Mouse (Mus musculus) thymus, postnatal 36 days (tissue): ENCODE data around the gene Bcl2l2.

Experiments used
- DNase-seq, 2 experiments: peaks; one replicate each; pipeline ENCODE4 v3.0.0; 2022; ENCODE audit warnings: mixed read lengths in 2 of 2

Bcl2l2 gene

DNA sequence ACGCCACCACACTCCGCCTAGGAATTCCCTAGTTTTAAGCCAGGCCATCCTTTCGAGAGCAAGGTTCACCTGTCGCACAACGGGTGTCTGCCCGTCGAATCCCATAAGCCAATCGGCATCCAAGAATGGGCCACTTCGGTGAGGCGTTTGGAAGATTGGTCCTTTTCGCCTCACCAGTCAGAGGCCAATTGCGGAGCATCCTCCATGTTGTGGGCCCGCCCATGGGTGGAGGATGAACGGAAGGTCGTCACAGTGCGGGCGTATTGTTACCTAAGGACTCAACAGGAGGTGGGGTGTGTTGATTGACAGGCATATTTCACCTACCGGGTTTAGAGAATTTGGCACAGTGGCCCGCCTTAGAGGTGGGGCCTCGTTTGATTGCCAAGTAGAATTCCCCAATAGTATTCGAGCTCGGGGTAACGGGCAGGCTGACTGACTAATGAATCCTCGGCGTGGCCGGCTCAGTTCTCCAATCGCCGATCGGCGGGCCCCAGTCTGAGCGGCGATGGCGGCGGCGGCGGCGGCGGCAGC, 10.5 kb downstream of the Bcl2l2 start:
- DNase-seq: peak; percentile 95 to 97

DNA sequence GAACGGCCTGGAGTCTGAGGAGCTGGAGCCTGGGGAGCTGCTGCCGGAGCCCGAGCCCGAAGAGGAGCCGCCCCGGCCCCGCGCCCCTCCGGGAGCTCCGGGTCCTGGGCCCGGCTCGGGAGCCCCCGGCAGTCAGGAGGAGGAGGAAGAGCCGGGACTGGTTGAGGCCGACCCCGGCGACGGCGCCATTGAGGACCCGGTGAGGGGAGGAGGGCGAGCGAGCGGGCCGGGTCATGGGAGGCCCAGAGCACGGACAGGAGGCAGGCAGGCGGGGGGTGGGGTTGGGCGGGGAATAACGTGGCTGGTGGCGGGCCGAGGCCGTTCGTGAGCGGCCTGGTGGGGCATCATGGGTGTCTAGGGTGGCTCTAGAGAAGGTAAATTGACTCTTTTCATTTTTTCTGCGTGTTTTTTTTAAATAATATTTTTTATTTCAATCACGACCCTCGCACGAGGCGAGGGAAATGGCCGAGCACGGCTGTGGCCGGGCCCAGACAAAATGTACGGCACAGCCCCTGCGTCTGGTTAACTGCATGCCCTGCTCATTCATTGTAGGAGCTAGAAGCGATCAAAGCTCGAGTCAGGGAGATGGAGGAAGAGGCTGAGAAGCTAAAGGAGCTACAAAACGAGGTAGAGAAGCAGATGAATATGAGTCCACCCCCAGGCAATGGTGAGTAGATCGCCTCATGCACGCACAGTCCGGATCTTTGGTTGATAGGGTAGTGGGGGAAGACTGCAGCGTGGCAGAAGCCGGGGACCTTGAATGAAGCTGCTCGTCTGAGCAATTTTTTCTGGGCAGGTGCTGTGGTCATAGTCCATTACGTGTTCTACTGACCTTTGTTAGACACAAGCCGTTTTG, 11.3 kb downstream of the Bcl2l2 start:
- peak in 1 of 2 experiments; percentile 20 for DNase-seq

DNA sequence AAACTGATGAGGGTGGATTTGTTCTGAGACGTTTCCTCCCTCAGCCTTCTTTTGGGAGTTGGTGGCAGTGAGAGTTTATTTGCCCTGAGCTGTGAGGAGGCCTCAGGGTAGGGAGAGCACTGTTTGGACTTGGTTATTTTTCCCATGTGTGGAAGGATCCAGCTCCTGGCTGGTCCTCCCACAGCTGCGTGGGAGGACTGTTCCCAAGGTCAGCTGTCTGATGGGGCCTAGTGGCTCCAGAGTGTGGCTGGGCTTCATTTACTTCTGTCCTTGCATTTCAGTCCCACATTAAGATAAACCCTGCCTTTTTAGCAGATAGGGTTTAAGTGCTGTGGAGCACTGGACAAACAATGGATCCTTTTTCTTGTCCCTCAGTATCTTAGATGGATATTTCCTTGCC, 14.3 kb downstream of the Bcl2l2 start:
- DNase-seq: no peak

DNA sequence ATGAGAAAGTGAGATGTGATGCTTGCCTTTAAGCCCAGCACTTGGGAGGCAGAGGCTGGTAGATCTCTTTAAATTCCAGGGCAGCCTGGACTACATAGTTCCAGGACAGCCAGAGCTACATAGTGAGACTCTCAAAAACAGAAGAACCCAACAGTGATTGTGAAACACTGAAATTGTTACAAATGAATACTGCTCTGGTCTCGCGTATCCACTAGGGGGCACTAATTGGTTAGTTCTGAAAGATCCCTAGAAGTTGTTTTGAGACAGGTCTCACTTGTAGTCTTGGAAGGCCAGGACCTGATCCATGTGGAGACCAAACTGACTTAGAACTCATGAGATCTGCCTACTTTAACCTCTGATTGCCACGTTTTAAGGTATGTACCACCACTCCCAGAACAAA, 17.2 kb downstream of the Bcl2l2 start:
- DNase-seq: peak; percentile 30 to 44

DNA sequence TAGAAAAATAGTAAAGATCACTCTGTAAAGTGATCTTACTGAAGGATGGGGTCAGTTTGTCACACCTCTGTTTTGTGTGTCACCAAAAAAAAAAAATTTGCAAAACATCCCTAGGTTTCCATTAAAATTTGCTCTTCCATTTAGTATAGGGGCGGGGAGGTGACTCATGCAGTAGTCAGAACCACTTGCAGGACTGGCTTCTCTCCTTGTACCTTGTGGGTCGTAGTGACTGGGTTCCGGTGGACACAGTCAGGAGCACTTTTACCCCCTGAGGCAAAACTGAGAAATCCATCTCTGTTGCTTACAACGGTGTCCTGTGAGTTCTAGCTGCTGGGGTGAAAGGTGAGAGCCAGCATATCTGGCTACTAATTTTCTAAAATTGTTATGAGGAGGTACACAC, 20.5 kb downstream of the Bcl2l2 start:
- no peak for DNase-seq

DNA sequence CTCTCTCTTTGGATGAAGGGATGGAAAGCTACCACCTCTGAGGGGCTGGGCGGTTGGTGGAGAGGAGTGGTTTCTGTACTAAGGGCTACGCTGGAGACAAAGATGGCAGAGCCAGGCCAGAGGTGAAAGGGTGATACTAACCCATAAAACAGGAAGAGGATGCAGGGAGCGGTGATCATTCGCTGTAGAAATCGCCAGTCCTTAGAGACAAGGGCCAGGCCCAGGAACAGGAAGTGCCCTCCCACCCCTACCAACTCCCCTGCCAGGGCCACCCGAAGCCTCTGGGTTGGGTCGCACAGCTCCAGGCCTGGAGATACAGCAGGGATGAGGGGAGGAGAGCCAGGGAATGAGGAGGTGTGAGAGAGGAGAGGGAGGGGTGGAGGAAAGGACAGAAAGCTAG, 25.5 kb downstream of the Bcl2l2 start:
- DNase-seq: no peak

DNA sequence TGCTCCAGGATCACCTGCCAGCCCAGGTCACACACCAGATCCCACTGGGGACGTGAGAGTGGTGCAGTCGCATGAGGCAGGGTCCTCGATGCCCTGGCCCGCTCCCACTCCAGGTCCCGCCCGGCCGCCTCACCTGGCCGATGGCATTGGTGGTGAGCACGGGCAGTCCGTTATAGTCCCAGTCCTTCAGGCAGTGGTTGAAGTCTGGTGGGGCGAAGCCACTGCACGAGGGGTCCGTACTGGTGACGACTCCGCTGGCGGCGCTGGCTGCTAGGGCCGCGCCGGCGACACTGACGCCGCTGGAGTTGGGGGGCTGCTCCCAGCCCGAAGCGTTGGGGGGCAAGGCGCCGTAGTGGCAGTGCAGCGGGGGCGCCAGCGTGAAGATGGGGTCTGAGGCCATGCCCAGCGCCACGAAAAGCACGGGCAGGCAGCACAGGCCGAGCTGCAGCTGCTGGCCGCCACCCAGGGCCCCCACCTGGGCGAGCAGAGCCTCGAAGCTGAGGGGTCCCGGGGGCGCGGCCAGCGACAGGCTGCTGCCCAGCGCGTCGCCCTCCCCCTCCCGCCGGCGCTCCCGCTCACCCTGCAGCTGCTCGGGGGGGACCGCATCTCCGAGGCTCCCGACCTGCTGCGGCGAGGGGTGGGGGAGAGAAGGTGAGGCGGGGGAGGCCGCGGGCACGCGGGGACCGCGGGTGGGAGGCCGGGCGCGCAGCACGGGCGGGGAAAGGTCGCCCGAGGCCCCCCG, 29.1 kb downstream of the Bcl2l2 start:
- no peak for DNase-seq

DNA sequence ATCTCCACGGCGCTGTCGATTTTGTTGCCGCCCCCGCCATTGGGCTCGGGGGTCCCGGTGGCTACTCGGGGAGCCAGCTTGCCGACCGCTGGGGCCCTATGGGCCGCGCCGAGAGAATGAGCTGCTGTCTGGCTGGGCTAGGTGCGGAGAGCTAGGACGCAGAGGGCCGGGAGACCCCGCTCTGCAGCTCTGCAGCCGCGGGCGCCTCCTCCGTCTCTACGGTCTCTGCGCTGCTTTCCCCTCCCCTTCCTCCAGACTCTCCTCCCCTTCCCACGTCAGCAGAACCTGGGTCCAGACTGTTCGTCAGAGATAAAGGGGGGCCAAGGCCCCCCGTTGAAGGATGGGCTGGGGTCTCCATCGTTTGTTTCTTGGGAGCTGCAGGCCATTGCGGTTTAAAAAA, 29.7 kb downstream of the Bcl2l2 start, which contains the start of gene Slc22a17:
Slc22a17 (minus strand) TSS at position 247 of the 400 bp plus-strand sequence.
- DNase-seq: peak; percentile 51 to 58

DNA sequence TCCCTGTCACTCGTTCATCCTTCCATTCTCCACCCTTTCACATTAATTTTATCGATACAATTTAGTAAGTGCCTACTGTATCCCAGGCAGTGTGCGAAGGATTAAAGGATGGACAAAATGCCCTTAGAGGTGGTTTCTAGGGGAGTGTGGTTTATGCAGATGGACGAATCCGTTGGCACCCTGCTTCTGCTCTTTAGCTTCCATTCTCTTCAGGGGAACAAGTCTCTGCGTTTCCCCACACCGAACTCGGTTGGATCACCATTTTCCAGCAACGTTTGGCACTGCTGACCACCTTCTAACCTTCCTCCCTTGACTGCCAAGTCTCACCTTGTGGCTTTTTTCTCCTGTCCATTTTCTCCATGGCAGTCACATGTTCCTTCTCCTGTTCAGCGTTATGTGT, 30.2 kb downstream of the Bcl2l2 start:
- no peak for DNase-seq

DNA sequence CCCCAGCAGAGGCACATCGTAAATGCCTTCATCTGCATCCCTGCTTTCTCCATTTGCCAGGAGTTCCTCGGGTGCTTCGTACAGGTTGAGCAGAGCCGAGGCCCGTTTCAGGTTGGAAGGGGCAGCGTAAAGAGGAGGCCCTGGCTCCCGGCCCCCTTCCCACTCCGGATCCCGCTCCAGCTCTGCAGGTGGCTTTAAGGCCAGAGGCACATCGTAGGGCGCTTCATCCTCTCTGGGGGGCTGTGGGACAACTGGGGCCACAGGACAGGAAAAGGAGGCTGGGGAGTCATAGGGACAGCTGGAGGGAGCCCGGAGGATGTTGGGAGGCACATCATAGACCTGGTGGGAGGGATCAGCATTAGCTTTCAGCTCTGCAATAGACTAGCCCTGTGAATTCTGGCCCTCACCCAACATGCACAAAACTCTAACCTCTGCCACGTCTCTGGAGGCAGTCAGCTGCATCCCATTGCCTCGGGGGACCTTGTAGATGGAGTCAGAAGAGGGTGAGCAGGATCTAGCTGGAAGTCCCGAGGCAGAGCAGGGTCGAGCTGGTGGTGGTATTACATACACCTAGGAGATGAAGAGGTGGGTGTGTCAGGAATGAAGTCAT, 37.0 kb downstream of the Bcl2l2 start:
- DNase-seq: no peak

DNA sequence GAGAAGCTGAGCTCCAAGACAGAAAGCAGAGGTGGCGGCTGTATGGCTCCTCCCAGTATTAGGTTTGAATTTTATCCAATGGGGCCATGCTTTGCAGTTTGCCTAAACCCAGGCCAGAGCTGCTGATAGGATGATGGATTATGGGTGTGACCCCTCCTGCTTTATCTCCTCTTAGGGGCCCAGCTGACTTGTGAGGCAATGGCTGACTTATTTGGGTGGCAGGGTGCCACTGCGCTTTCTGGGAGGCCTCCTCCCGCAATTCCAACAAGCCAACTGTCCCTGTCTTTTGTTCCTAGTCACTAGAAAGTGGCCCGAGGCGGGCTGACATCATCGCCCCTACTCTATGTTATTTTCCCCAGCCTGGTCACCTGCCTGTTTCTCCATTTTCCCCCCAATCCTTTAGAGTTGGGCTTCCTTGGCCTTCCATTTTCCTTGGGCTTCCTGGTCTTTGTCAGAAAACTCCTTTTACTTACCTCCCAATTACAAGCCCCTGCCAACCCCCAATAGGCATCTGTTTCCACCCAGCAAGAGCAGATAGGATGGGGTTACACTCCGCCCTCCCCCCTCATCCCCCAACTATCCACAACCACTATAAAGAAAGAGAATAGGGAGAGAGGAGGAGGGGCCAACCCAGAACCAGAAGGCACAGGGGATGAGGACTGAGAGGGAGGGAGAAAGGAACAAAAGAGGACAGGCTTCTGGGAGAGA, 41.6 kb downstream of the Bcl2l2 start:
- no peak for DNase-seq

DNA sequence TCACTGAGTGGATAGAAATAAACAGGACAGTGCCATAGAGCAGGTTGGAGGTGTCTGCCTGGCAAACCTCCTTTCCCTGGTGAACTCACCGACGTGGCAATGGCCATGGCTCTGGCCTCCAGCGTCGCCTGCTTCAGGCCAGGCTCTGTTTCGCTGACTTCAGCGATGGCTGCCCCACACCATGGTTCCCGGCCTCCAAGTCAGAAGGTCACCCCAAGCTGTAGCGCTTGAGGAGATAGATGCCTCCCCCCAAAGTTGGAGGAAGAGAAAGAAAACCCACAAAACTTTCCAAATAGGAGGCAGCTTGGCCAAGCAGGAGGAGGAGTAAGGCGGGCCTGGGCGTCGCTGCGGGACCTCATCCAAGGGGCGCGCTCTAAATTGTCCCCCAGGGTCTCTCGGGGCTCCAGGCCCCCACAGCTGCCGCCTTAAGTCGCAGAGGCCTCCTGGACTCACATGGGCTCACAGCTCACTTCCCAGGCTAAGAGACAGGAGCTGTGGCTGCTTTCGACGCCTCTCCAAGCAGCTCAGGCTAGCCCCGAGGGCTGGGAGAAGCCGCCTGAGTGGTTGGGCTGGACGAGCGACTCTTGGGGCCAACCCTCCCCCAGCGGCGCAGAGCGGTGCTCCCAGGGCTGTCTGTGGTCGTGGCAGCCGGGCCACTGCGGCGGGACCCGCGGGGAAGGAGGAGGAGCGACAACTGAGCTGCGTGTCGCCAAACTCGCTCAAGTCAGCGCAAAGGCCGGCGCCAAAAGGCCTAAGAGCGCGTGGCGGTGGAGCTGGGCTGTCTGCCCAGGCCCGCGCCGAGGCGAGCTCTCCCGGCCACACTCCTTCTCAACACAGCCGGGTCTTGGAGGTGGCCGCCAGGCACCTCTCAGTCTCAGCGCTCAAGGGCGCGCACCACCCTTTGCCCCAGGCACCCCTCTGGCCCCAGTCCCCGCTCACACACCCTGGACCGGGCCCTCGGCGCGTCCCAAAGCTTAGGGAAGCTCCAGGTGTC, 42.5 kb downstream of the Bcl2l2 start, which contains the start of gene Efs:
Efs (minus strand) TSS at position 778 of the 994 bp plus-strand sequence.
- DNase-seq: no peak

DNA sequence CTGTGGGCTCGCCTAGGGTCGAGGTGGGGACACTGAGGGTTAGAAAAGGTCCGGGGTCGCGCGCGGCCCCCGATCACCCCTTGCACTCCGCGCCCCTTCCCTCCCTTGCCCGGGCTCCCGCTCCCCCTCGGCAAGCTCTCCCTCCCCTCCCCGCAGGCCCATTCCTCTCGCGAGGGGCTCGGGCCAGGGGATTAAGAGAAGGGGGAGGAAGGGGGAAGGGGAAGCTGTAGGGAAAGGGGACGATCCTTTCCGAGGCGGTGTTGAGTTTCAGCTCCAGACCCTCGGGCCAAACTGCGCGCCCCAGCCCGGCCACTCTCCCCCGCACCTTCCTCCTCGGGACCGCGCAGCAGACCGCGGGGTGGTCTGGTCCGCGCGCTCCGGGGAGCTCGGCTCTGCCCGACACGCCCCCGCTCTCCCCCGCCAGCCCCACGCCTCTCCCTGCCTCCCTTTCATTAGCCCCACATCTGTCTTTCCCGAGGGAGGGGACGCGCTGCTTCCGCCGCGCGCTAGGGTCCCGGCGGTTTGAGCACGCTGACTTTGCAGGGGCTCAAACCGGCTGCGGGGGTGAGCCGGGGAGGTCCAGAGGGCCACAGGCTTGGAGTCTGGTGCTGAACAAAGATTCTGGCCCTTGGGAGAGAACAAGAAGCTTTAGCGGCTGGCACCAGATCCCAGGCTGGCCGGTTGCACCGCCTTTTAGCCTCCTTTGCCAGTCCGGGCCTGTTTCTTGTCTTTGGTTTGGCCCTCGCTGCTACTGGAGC, 43.4 kb downstream of the Bcl2l2 start:
- no peak for DNase-seq

DNA sequence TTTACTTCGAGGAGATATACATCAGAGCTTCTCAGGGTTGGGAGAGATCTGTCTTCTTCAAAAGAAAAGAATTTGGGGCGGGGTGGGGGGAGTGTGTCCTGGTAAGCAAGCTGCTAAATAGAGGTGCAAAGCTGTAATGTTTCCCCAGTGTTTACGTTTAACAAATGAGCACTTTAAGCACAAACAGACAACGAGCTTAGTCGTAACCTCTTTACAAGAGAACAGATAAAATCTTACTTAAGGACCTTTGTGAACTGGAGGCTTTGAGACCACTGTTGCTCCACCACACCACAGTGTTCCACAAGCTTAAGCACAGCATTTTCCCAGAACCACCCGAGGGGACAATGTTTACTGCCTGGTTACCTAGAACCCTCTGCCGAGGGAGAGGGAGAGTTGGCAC, 44.1 kb downstream of the Bcl2l2 start:
- DNase-seq: no peak

DNA sequence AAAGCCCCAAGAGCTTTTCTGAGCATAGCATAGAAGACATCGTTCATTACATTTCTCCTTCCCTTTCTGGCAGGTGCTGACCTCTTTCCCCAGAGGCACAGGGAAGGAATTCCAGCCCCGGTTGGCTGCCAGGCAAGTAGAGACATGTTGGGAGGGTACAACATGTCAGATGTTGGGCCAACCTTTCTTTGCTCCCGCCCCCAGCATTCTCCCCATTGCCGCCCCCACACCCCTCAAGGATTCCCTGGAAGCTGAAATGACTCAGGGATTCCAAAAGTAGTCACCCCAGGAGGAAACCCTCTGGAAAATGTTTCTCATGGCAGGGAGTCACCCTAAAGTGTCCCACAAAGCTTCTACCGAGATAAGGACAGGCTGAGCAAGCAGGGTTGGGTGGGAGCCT, 46.6 kb downstream of the Bcl2l2 start:
- DNase-seq: no peak

DNA sequence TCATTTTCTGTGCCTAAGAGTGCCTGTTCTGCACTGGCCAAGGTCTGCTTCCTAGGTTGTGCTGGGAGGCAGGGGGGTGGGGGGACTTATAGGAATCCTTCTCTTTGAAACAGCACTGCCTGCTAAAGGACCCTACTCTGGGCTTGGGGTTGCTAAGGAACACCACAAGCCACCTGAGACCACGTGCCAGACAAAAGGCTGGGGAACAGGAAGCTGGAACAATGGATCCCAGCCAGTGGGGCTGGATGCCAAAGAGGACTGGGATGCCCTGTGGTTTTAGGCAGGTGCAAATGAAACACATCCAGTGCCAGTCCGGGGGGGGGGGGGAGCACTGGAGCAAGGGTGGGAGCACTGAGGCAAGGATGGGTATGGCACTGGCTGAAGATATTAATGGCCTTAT, 47.3 kb downstream of the Bcl2l2 start:
- no peak for DNase-seq

DNA sequence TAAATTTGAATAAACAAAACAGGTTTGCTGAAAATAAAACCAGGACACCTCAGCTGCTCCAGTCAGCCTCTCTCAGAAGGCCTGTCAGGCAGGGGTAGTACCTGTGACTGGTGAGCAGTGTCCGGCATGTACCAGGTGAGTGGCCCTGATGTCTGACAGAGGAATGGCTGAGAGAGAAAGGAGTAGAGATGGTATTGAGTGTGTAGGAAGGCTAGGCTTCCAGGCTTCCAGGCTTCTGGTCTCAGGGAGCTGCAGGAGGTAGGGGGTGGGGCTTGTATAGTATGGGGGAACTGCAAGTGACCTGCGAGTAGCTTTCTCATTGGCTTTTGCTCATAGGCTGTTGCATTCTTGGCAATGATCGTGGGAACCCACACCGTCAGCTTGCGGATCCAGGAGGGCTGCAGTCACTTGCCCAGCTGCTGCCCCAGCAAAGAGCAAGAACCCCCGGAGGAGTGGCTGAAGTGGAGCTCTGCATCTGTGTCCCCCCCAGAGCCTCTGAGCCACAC, 49.5 kb downstream of the Bcl2l2 start, which contains the start of gene Il25:
Il25 (plus strand) TSS at position 51 of the 506 bp plus-strand sequence.
- no peak for DNase-seq

DNA sequence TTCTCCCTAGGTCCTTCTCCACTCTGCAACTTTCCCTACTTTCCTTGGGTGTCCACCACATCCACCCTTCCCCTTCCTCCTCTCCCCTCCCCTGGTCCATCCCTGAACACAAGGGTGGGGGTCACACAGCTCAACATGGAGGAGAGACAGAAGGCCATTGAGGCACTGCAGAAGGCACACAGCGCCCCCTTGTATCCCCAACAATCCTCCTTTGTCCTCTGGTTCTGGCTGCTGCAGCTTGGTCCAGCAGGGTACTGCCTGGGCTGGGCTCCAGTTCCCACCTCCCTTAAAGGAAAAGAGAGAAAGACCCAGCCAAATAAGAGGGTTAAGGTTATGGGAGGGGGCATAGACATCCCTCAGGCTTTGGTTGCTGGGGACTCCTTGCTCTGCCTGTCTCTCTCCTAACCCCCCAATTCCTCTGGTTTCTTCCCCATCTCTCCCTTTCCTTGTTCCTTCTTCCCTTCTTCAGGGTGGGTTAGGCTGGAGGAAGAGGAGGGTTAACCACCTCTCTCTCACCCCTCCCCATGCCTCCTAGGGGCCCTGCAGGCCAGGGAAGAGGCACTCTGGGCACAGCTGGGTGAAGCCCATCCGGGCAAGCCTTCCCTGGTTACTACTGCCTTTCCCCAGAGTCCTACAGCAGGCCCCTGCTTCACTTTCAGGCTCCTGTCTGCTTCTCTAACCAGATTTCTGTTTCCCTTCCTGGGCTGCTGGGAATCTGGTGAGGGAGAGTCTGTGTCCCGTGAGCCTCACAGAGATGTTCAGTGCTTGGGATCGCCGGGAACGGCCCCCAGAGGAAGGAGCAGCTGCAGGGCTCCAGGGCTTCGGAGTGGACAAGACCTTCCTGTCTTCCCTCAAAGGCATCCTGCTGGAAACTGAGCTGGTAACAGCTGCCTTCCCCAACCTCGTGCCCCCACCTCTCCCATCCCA, 53.0 kb downstream of the Bcl2l2 start, which contains the start of gene Cmtm5:
Cmtm5 (plus strand) TSS at position 358 of the 927 bp plus-strand sequence.
- DNase-seq: no peak

DNA sequence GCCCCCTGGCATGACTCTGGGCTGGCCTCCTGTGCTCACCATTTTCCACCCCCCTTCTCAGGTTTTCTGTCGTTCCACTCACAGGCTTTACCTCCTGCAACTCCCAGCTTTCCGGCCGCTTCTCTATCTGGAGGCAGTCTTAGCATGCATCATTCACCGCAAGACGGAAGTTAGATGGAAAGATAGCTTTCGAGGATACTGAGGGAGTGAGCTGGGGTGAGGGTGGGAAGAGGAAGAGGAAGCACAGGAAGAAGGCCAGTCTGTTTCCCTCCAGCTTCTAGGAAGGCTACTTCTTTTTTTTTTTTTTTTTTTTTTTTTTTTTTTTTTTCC, 53.6 kb downstream of the Bcl2l2 start:
- DNase-seq: no peak
